Mouse (Mus musculus) brain, embryonic 14.5 days (tissue): ENCODE measurements at regions not wholly inside any gene's neighbourhood (a gene's known extent, or its start where the extent isn't known, plus 50 kb on each side); places are given as distances from the start of the nearest gene placed in this dataset.
A peak's percentile ranks its signal among the peaks of the same experiment; 100 is the strongest.

Experiments used
- DNase-seq: peaks from one replicate; pipeline ENCODE4 v3.0.0-alpha.2; 2011; ENCODE audit warnings: low read depth
- CTCF ChIP-seq: fragments of 200-500 bp; IDR thresholded peaks from 2 replicates; pipeline ENCODE4 v1.5.1; 2012; ENCODE audit warnings: inconsistent platforms, mild to moderate bottlenecking, moderate library complexity, borderline replicate concordance; ENCODE audit not compliant: insufficient read depth, insufficient read length; ENCODE audit errors: extremely low read depth
- POLR2A ChIP-seq: fragments of 200-500 bp; IDR thresholded peaks from 2 replicates; pipeline ENCODE4 v1.6.1; 2012; ENCODE audit warnings: mild to moderate bottlenecking, inconsistent platforms, borderline replicate concordance; ENCODE audit not compliant: poor library complexity, insufficient read depth, insufficient read length, severe bottlenecking; ENCODE audit errors: extremely low read depth

DNA sequence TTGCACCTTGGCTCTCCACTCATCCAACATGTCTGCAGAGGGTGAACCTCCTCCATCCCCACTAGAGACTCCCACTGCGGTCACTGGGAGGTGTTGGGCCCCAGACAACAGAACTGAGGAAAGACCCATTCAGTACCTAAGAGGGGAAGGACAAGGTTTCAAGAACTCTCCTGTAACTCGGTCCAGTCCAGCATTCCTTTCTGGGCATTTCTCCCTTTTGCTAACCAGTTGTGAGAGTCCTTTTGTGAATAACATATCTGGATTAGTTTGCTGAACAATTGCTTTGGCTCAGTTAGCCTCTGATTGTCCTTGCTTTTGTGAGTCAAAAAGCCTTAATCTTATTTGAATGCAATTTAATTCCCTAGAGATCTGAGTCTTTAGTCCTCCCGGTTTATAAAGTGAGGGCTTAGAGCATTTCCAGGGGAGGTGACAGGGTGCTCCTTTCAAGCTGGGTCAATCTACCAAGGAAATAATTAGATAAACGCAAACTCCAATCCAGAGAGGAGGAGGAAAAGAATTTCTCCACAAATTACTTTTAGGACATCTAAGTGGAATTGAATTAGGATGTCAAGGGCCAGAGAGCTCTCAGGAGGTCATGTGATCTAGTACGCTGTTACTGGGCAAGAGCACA, 151.6 kb upstream of the Adamts9 start:
- DNase-seq: peak; percentile 51

DNA sequence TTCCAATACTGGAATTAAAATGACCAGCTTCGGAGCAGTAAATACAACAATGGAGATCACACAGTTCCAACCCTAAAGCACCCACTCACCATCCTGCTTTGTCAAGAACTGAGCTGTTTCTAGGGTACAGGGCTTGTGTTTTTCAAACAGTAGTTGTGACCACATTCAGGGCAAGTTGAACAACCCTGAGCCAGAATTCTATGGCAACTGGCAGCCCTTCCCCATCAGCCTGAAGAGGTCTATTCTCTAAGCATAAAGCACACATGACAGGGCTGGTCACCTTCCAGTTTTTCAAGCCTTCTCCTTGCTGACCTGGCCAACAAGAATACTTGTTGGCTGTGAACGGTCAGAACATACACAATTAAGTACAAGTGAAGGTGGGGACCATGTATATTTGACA, 150.5 kb upstream of the Adamts9 start:
- TF ChIP-seq CTCF (no peak), POLR2A (no peak)
- DNase-seq: peak; percentile 42

More for the DNA sequence above, 151.6 kb upstream of the Adamts9 start:
- TF ChIP-seq POLR2A: no peak
- TF ChIP-seq CTCF: no peak

- TF ChIP-seq CTCF (no peak), POLR2A (no peak)
- no peak for DNase-seq
Measured at GRCm38 (mm10) chr6:93087329-93087728, 144.0 kb upstream of the Adamts9 start.

DNA sequence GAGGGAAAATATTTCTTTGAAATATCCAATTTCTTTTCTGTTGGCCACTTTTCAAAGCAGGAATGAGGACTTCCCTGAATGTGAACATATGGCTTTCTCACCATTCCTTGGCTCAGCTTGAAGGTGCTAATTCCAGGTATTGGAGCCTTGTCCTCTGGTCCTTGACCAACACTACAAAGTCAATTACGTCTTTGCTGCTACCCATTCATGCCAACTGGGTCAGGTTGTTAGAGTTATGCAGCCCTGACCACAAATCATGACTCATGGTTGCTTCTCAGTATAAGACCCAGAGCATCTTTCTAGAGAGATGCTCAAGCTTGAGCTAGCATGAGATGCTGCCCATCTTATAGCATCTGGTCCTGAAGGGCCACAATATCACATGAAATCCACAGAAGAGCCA, 141.0 kb upstream of the Adamts9 start:
- no peak for DNase-seq
- TF ChIP-seq POLR2A (no peak), CTCF (no peak)

DNA sequence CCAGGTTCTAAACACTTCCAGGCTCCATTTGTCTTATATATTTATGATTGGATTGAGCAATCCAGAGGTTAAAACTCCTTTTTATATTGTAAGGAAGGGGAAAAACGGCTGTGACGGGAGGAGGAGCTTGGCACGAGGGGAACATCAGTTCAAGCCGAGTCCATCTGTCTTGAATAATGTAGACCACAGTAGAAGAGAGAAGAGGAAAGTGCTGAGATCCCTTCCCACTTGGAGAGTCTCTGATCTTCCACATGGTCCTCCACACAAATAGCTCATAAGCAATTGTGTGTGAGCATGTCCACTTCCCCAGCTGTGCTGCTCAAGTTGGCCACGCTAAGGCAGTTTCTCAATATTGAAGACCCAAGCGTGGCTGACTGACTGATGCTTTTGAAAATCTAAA, 140.4 kb upstream of the Adamts9 start:
- TF ChIP-seq CTCF: no peak
- DNase-seq: no peak

GRCm38 (mm10) chr6:93082205-93082604, 138.9 kb upstream of the Adamts9 start:
- TF ChIP-seq POLR2A (no peak), CTCF (no peak)
- DNase-seq: no peak

DNA sequence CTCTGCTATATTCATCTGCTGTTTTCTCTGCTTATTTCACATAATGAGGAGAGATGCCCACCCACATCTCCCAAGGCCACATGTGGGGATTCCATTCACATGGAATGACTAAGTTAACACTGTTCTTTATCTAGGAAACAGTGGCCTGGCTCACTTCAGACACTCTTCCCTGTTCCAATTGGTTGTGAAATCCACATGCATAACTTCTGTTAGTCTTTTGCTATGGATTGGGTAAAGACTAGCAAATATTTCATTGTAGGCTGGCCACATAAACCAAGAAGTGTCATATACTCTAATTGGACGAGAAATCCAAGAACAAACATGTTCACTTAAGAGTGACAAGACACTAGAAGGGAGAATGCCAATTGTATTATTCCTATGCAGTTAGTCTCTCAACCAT, 133.4 kb upstream of the Adamts9 start:
- TF ChIP-seq POLR2A (no peak), CTCF (no peak)
- DNase-seq: no peak

- no peak for DNase-seq
- no peak for TF ChIP-seq CTCF
- no peak for TF ChIP-seq POLR2A
Measured at GRCm38 (mm10) chr6:93075867-93076266, 132.6 kb upstream of the Adamts9 start.

GRCm38 (mm10) chr6:93075011-93075410, 131.7 kb upstream of the Adamts9 start:
- DNase-seq: peak; percentile 73
- TF ChIP-seq CTCF (no peak), POLR2A (no peak)

GRCm38 (mm10) chr6:93070916-93071315, 127.6 kb upstream of the Adamts9 start:
- peak; percentile 58 for DNase-seq
- no peak for TF ChIP-seq CTCF
- TF ChIP-seq POLR2A: no peak

- no peak for DNase-seq
- TF ChIP-seq POLR2A (no peak), CTCF (no peak)
Measured at GRCm38 (mm10) chr6:93067808-93068207, 124.5 kb upstream of the Adamts9 start.

GRCm38 (mm10) chr6:93066553-93067376, 123.5 kb upstream of the Adamts9 start:
- DNase-seq: peak; percentile 76
- TF ChIP-seq POLR2A: no peak
- no peak for TF ChIP-seq CTCF
